Mouse (Mus musculus) gastrocnemius, adult 2 months (tissue): ENCODE results near the gene Ssc4d. TPM values are rescaled to one million over a fixed set of nuclear protein-coding genes. Genes with fewer than 3 reads are reported as not detected.

Experiments used
- DNase-seq: peaks from one replicate; pipeline ENCODE4 v3.0.0; 2022
- H3K27ac ChIP-seq: fragments of 200-600 bp; 2 replicates; pipeline ENCODE4 v1.8.1; 2022; ENCODE audit warnings: mild to moderate bottlenecking
- H3K4me3 ChIP-seq: fragments of 200-600 bp; 2 replicates; pipeline ENCODE4 v1.8.1; 2022; ENCODE audit warnings: mild to moderate bottlenecking, moderate library complexity
- CTCF ChIP-seq: fragments of 200-600 bp; IDR thresholded peaks from 2 replicates; pipeline ENCODE4 v1.8.1; 2022; ENCODE audit warnings: antibody characterized with exemption, mild to moderate bottlenecking, moderate library complexity
- intact Hi-C: fragments of 180-260 bp; cut with DNase I; formaldehyde crosslinking; loops from one replicate; pipeline ENCODE4 v1.15.1; 2025
- long read RNA-seq, 2 experiments: library from polyadenylated mRNA; stranded (forward); transcript quantifications; one replicate each; pipeline ENCODE4 v2.0.0; 2021
- total RNA-seq, 2 experiments: library from RNA; stranded (reverse); gene quantifications; 2 replicates each; pipeline ENCODE4 v1.2.3; 2021

The Ssc4d gene
- total RNA-seq, result under 1 TPM; 0.22 to 0.59 TPM
- long read RNA-seq, experiment 1, result 0 reads
- long read RNA-seq, experiment 2, result 0 reads

GRCm38 (mm10) chr5:135974365-135974764, at the start of gene Ssc4d:
Gene Ssc4d, minus strand, starts transcription at chr5:135974531.
- DNase-seq, result no peak
- Histone ChIP-seq H3K4me3 (no peak within 1 kb of the TSS), H3K27ac (no peak within 1 kb of the TSS)
- no peak for TF ChIP-seq CTCF
- intact Hi-C loops, result no loop called here

DNA sequence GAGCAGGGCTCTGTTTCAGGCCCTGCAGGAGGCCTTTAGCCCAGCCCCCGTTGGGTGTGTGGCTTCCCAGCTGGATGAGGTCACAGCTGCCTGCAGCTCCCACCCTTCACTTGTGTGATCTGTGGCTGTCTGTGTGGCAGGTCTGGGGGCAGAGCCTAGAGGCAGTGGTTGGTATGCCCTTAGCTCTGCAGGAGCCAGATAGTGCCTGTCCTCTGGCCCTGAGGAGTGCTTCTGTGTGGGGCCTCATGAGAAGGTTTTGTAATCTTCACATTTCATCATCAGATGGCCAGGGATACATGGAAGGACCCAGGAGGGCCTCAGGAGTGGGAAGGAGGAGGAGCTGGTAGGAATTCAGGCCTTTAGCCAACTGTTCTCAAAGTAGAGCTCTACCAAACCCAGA, 45.6 kb upstream of the Ssc4d start:
- peak; percentile 58 for DNase-seq
- Histone ChIP-seq H3K4me3 (no peak overlapping the region), H3K27ac (no peak overlapping the region)
- no peak for TF ChIP-seq CTCF
- intact Hi-C loops, result no loop called here

DNA sequence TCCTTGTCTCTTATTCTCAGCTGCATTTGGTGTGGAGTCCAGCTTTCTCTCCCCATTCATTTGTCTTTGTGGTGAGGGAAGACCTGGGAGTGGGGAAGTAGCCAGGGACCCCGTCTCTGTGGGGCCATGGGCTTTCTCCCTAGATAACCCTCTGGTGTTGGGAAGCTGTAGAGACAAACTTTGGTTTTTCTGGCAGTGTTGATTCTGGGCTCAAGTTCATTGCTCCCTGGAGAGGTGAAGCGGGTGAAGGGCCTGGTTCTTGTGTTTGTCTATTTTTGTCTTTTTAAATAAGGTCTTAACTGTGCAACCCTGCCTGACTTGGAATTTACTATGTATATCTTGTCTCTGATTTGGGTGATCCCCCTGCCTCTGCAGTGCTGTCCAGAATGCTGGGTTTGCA, 44.4 kb upstream of the Ssc4d start:
- Histone ChIP-seq H3K27ac (peak overlapping the region; percentile 43; the same call in 1 of the 2 replicates), H3K4me3 (no peak overlapping the region)
- intact Hi-C loops, result no loop called here
- no peak for DNase-seq
- TF ChIP-seq CTCF, result no peak

DNA sequence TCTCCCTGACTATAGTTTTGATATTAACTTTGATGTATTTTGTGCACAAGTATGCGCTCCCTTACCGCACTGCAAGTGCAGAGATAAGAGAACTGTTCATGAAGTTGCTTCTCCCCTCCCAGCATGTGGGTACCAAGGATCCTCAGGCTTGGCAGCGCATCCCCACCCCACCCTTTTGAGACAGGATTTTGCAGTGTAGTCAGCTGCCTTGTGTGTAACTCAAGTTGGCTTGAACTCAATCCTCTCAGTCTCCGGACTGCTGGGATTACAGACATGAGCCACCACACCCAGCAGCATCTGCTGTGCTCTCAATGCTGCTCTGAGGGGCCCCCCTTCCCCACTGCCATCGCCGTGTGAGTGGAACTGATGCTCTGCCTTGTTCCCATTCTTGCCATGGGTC, 42.9 kb upstream of the Ssc4d start:
- intact Hi-C loops, result no loop called here

DNA sequence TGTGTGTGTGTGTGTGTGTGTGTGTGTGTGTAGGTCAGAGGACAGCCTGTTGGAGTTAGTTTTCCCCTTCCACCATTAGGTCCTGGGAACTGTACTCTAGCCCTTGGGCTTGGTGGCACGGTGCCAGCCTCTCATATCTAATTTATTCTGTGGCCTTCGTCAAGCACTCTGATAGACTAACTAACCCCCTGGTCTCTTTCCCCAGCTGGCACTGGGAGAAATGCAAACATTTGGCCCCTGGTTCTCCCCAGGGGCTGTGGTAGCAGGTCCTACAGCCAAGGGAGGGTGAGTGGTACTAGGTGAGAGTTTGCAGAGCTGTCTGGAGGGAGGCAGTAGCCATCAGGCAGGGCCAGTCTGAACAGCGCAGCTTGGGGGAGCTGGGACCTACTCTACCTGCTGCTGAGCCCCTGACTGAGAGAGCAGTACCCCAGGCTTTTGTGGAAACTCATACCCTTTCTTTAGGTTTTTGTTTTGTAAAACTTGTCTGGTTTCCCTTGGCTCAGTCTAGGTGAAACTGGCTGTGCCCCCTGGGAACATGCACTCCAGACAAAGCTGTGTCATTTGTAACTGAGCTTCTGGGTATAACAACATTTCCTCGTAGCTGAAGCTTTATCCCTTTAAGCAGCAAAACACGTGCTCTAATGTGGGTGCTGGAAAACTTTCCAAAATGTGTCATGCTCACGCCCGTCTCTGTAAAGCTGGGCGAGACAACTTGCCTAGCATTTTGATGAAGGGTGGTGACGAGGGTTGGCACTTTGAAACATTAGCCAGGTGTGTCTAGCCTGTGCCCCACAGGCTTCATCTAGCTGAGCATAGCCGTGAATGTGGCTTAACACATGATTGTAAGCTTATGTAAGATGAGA, 41.9 kb upstream of the Ssc4d start:
- intact Hi-C loops, result no loop called here
- H3K27ac ChIP-seq, result peak overlapping the region; percentile 61; the same call in 1 of the 2 replicates
- peak; percentile 50 for DNase-seq
- H3K4me3 ChIP-seq, result no peak overlapping the region
- no peak for TF ChIP-seq CTCF

More for the DNA sequence above, 42.9 kb upstream of the Ssc4d start:
- peak; percentile 63 for DNase-seq
- no peak for TF ChIP-seq CTCF
- Histone ChIP-seq H3K4me3 (no peak overlapping the region), H3K27ac (peak overlapping the region; percentile 61)

- peak overlapping the region; percentile 63 for H3K27ac ChIP-seq
- intact Hi-C loops, result no loop called here
These were observed 41.3 kb upstream of the Ssc4d start for GRCm38 (mm10) chr5:136015586-136015985.

GRCm38 (mm10) chr5:136014877-136015276, 40.5 kb upstream of the Ssc4d start:
- no peak for DNase-seq
- no peak for TF ChIP-seq CTCF
- H3K27ac ChIP-seq, result peak overlapping the region; percentile 63
- intact Hi-C loops, result no loop called here
- H3K4me3 ChIP-seq, result no peak overlapping the region

More at GRCm38 (mm10) chr5:136015586-136015985, 41.3 kb upstream of the Ssc4d start:
- no peak overlapping the region for H3K4me3 ChIP-seq
- TF ChIP-seq CTCF, result no peak
- no peak for DNase-seq

GRCm38 (mm10) chr5:136007745-136008144, 33.4 kb upstream of the Ssc4d start:
- no peak for DNase-seq
- intact Hi-C loops, result no loop called here
- Histone ChIP-seq H3K4me3 (no peak overlapping the region), H3K27ac (no peak overlapping the region)
- TF ChIP-seq CTCF, result no peak

GRCm38 (mm10) chr5:136004537-136004936, 30.2 kb upstream of the Ssc4d start:
- no peak for TF ChIP-seq CTCF
- intact Hi-C loops, result no loop called here
- no peak overlapping the region for H3K27ac ChIP-seq
- H3K4me3 ChIP-seq, result no peak overlapping the region
- DNase-seq, result no peak

DNA sequence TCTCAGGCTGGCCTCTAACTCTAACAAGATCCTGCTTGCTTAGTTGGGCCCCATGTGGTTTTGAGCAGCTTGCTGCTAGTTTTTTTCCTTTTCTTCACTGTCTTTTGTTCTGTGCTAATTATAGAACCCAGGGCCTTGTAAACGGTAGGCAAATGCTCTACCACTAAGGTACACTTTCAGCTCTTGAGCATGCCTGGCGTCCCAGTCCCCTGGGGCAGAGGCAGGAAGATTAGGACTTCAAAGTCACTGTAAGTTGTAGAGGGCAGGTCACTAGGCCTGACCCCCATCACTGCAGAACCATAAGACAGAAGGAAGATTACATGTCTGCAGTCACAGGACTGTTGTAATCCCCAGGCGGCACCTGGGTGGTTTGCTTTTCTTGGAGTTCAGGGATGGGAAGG, 28.4 kb upstream of the Ssc4d start:
- H3K27ac ChIP-seq, result no peak overlapping the region
- H3K4me3 ChIP-seq, result no peak overlapping the region
- intact Hi-C loops, result no loop called here
- no peak for TF ChIP-seq CTCF
- no peak for DNase-seq

GRCm38 (mm10) chr5:136002325-136002724, 28.0 kb upstream of the Ssc4d start:
- H3K4me3 ChIP-seq, result no peak overlapping the region
- no peak for DNase-seq
- H3K27ac ChIP-seq, result no peak overlapping the region
- TF ChIP-seq CTCF, result no peak
- intact Hi-C loops, result no loop called here

DNA sequence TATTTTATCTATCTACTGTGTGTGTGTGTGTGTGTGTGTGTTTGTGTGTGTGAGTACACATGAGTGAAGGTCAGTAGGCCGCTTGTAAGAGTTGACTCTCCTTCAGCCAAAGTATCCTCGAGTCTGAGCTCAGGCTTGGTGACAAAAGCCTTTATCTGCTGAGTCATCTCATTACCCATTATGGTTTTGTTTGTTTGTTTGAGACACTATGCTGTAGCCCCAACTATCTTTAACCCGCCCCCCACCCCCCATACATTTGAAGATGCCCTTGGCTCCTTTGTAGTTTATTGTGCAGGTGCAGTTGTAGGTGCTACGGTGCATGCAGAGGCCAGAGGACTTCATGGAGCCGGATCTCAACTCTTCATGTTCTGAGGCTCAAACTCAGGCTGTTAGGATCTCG, 26.9 kb upstream of the Ssc4d start:
- intact Hi-C loops, result no loop called here
- Histone ChIP-seq H3K27ac (no peak overlapping the region), H3K4me3 (no peak overlapping the region)
- TF ChIP-seq CTCF, result no peak
- no peak for DNase-seq

DNA sequence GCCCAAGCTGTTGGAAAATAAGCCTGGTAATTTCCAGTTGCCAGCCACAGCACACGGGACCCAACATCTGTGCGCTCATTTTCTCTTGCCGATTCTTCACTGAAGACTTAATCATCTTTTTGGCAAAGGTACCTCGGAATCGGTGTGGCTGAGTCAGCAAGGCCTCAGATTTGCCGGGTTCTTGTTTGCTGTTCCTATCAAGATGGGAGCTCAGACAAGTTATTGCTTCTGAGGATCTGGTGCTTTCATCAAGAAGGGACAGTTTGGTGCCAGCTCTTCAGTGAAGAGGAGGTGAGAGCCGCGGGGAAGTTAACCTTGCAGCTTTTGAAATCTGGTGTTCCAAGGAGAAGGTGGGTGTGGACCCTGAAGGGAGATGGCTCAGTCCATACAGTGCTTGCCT, 21.8 kb upstream of the Ssc4d start:
- intact Hi-C loops, result no loop called here
- no peak for DNase-seq
- no peak for TF ChIP-seq CTCF
- Histone ChIP-seq H3K27ac (peak overlapping the region; percentile 96; the same call in 1 of the 2 replicates), H3K4me3 (peak overlapping the region; percentile 79)
